Mouse (Mus musculus): ENCODE data around the gene 4933402E13Rik.

The 4933402E13Rik gene

GRCm38 (mm10) chrX:62283199-62283598, at the start of gene 4933402E13Rik:
TSS of gene 4933402E13Rik (plus strand) at chrX:62283499.
- DNase-seq = no peak
